Mouse (Mus musculus): ENCODE measurements around the gene Gm11549.

The Gm11549 gene

DNA sequence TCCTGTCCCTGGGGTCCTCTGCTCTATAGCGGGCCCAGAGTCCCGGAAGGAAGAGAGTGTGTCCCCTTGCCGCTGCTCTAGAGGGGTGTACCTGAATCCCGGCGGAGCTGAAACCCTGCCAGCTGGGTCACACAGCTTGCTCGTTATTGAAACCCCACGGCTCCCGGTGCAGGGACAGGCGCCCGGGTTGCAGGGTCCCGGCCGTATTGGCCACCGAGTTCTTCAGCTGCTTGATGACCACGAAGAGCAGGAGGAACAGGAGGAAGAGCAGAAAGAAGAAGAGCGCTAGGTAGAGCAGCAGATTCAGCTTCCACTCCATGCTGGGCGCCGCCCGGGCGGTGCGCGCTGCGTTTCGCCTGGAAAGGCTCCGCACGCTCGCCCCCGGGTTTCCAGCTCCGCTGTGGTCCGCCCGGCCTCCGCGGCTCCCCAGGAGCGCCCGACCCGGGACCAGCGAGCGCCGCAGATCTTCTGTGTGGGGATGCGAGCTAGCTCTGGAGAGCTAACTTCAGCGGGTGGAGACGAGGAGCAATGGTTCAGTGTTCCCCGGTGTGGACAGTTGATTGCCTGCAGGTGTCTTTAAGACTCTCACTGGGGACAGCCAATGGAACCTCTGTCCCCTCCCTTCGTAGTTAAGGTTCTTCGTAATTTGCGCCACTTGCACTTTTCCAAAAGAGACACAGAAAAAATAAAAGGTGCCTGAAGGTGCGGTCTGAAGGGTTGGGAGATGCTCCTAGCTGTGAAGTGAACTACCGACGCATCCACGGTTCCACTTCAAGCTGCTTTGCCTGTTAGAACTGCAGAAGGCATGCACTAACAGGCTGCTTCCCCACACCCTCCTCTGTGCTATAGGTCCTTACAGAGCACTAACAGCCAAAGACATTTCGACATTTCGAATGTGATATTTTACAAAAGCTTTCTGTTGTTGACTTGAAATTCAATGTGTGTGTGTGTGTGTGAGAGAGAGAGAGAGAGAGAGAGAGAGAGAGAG, at the start of gene Gm11549:
Gene Gm11549, minus strand, starts transcription at position 741 of the 988 bp plus-strand sequence.
- DNase-seq (ENCODE audit: low spot score in 2 of 2), result no peak

DNA sequence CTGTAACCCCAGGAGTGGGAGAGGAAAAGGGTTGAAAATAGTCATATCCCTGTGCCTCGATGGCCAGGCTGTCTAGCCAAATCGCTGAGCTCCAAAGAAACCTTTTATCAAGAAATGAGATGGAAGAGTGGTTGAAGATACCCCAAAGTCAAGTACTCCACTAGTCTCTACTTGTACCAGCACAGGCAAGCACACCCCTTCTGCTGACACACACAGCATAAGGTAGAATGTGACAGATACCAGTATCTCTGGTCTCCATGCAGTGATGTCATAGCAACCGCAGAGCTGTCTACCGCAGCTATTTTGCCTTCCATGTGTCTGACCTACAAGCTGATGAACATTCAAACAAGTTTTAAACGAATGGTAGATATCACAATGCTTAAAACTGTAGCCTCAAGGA, 48.2 kb upstream of the Gm11549 start:
- no peak for DNase-seq (ENCODE audit: low spot score in 2 of 2)

DNA sequence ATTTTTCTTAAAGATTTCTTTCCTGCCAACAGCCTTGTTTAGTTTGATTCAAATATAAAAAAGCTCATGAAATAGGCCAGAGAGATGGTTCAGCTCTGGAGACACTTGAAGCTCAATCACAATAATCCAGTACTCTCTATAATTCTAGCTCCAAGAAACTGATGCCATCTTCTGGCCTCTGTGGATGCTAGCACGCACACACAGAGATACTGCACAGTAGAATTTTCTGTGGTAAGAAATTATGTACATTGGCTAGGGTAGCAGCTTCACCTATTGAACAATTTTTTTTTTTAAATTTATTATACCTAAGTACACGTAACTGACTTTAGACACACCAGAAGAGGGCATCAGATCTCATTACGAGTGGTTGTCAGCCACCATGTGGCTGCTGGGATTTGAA, 42.1 kb upstream of the Gm11549 start:
- no peak for DNase-seq (ENCODE audit: low spot score in 2 of 2)

DNA sequence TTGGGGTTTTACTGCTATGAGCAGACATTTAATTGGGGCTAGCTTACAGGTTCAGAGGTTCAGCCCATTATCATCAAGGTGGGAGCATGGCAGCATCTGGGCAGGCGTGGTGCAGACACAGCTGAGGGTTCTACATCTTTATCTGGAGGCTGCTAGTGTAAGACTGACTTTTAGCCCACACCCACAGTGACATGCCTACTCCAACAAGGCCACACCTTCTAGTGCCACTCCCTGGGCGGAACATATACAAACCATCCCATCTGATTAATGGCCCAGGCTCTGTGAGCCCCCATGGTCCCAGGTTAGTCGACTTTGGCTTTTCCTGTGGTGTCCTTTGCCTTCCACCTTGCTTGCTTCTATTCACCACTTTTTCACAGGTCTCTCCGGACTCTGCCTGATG, 38.0 kb upstream of the Gm11549 start:
- DNase-seq (ENCODE audit: low spot score in 2 of 2), result no peak

DNA sequence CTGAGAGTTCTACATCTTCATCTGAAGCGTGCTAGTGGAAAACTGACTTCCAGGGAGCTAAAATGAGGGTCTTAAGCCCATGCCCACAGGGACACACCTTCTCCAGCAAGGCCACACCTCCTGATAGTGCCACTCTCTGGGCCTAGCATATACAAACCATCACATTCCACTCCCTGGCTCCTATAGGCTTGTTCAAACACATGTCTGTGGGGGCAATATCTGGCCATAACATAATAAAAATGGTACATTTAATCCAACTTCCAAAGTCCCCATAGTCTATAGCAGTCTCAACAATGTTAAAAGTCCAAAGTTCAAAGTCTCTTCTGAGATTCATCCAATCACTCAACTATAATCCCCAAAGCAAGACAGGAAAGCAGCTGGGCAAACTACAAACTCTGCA, 36.0 kb upstream of the Gm11549 start:
- no peak for DNase-seq (ENCODE audit: low spot score in 2 of 2)

DNA sequence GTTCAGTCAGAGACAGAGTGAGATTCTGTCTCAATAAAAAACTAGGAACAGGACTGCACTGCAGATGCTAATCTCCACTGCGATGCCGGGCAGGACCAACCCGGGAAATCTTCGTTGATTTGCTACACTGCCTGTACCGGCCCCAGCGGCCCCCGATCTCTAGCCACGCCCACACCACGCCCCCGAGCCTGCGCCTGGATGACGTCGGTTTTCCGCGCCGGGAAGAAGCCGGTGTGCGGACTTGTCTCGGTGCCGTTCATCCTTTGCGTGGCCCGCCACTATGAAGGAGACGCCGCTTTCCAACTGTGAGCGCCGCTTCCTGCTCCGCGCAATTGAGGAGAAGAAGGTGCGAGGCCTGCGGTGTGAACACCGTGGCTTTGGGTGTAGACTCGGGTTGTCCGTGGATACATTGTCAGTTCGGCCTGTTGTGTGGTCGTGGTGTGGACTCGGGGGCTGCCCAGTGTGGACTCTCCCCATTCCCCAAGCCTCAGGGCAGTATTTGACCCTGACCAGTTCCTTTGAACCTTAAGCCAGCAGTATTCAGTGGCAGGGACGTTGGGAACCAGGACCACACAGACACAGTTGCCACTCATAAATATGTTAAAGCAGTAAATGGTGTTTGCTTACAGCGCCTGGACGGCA, 30.9 kb upstream of the Gm11549 start, which contains the start of gene Exosc9:
Gene Exosc9, plus strand, starts transcription at position 201 of the 642 bp plus-strand sequence.
- DNase-seq (ENCODE audit: low spot score in 2 of 2), result peak; percentile 92 to 96

DNA sequence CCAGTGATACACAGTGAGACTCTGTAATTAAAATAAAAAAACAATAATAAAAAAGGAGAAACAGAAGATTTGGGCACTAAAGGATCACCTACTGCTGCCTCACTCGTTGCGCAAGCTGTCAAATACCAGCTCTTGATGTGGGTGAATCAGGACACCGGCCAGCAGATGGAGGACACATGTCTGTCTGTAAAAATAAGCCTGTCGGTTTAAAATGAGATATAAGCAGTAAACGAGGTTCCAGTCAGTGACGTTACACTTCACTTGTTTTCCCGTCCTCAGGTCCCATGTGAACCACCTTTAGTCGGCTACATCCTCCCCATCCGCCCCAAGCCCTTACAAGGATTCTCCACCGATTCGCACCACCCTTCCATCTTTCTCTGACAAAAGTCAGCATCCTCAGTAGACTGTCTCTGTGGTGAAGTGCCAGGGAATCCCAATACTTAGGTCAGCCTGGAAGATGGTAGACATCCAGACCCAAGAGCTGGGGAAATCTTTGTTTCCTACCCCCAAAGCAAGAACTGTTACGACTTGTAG, 30.3 kb upstream of the Gm11549 start:
- DNase-seq (ENCODE audit: low spot score in 2 of 2), result peak in 1 of 2 experiments; percentile 10

DNA sequence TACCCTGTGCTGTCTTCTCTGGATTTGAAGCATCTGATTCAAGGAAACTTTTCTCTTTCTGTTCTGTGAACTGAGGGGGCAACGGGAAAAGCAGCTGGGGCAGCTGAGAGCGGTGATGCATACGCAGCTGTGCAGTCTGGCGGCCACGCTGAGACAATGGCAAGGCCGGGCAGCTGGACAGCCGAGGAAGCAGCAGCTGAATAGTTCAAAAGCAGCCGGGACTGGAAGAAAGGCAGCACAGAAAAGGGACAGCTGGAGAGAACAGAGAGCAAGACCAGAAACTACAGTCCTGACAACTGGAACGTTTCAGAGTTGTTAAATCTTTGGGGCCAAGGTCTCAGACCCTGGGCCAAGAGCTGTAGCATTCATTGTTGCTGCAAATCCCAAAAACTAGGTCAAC, 29.7 kb upstream of the Gm11549 start:
- DNase-seq (ENCODE audit: low spot score in 2 of 2), result peak in 1 of 2 experiments; percentile 22

DNA sequence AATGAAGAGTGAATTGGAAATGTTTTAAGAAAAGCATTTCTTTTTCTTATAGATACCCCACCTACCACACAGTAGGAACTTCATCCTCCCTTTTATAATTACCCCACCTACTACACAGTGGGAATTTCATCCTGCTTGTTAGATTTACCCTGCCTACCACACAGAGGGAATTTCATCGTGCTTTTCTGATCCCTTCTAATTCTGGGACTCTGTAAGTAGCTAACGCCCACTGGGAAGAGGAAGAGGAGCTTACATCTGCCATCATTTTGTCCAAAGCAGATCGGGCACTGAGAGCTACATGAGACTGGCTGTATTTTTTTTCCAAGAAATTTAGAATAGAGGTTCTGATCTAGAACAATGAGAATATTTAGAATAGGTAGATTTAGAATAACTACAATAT, 23.3 kb upstream of the Gm11549 start:
- no peak for DNase-seq (ENCODE audit: low spot score in 2 of 2)

DNA sequence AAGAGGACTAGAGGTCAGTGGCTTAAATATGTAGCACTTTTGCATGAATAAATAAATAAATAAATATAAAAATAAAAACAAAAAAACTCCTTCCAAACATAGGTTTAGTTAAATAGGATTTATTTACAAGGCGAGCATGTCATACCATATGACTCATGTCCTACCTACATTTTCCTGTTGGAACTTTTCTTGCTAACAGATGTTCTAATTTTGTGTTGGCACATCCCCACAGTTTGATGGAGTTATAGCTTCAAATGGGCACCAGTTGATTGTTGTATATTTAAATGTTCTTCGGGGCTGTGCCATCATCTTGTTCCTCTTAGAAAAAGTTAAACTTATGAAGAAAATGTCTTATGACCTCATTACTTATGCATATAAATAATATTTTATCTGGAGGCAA, 19.8 kb upstream of the Gm11549 start:
- no peak for DNase-seq (ENCODE audit: low spot score in 2 of 2)

DNA sequence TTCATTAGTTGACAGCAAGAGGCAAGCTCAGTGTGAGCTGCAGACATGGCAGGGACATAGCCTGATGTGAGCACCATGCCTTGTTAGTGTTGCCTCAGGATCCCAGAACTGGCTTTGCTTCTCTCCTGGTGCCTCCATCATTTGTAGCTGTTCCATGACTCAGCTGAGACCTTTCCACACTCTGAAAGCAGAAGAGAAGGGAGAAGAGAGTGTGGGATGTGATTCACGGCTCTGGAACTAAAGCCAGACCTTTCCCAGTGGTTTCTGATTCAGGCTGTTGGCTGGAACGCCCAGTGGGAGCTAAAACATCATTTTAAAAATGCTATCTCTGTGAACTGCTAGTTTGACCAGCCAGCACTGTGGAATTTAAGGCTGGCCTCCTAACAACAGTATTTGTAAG, 19.1 kb upstream of the Gm11549 start:
- DNase-seq (ENCODE audit: low spot score in 2 of 2), result no peak

DNA sequence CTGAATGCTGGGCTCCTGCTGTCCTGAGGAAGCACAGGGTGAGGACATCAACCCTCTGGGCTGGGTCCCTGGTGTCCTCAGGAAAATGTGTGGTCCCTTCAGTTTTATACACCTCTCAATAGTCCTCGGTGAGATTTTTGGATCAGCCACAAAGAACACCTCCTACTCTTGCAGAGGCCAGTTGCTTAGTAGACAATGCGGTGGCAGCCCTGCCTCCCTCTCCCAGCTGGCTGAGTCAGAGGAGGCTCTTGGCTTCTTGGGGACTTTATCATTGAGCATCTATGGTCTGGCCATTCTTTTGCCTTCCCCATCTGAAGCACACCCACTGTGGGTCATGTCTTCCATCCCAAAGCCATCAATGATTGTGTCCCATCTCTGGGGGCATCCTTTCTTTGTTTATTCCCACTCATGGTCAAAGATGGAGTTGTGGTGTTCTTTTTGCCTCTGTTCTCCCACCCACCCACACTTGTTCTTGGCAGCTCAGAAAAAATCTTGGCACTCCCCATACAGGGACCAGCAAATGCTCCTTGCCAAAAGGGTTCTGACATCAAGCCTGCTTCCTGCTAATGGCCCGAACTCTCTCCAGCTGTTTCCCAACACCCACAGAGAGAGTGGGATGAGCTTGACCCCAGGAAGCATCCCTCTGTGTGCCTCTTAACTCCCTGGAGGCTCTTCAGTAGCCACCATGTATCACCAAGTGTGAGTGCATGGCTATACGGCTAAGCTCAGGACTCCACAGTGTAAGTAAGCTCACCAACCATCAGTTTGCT, 16.3 kb upstream of the Gm11549 start:
- no peak for DNase-seq (ENCODE audit: low spot score in 2 of 2)

DNA sequence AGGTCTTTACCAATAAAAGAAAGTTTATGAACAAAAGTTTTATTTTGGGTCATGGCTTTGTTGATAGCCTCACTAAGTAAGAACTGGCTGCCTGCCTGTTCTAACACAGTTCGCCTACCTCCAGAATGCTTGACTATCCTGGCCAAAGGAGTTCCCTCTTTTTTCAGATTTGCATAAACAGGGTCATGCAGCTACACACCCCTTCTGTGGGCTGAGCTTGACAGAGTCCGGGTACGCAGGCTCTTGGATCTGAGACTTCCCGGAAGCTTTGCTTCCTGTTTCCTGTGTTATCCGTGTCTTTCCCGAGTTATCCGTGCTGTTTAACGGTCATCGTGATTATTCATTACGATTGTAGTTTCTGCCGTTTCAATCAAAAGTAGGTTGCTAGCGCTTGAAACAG, 14.4 kb upstream of the Gm11549 start:
- DNase-seq (ENCODE audit: low spot score in 2 of 2), result no peak

DNA sequence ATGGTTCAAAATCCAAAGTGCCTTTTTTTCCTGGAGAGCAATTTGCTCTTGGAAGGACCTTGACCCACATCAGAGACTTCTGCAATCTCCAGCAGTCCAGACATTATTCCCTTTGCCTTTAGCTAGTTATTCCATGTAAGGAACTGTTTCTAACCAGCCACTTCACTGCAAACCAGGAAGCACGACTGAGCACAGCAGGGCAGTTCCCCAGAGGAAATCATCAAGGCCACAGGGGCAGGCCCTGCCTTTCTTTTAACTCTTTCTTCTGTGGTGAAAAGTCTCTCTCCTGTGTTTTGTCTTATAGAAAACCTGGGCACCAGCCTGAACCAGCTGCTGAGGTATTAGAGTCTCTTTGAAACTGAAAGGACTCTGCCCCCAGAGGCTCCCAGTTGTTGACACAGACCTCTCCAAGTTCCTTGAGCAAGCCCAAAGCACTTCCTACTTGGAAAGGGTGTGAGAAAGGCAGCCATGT, 11.6 kb upstream of the Gm11549 start:
- DNase-seq (ENCODE audit: low spot score in 2 of 2), result no peak

DNA sequence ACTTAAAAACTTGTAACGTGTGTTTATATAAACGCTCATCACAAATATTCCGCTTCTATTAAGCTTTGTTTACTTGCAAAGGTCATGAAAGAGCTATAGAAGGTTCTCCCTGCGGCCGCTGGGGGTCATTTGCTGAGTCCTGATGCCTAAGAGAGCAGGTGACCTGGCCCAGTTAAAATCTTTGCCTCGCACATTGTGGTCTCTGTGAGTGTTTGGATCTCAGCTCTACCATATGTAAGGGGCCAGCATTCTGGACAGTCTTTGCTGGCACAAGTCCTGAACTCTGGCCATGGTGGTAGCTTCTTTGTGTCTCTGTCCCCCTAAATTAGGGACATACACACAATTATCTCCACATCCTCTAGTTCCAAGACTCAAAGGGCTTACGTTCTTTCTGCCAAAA, 11.1 kb upstream of the Gm11549 start:
- DNase-seq (ENCODE audit: low spot score in 2 of 2), result no peak

DNA sequence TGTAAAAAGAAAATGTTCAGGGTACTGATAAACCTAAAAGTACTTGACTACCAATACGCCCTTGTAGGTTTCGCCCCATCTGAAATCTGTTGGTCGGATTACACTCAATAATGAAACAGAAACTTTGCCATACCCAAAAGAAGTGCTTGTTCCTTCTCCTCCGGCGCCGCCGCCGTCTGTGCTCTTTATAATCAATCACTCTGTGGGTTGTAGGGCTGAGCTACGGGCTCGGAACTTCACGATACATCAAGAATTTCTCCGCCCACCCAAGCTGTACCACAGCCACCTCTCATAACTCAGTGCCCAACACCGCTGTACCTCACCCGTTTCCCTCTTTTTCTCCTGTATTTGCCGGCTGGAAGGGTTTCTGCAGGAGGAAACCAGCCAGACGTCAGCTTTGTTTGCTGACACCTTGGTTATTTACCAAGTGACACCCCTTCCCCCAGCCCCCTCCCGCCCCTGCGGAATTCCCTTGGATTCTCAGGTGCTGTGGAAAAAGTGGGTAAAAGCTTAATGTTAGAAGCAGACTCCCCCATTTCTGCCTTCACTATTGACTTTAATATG, 10.4 kb upstream of the Gm11549 start:
- DNase-seq (ENCODE audit: low spot score in 2 of 2), result no peak

DNA sequence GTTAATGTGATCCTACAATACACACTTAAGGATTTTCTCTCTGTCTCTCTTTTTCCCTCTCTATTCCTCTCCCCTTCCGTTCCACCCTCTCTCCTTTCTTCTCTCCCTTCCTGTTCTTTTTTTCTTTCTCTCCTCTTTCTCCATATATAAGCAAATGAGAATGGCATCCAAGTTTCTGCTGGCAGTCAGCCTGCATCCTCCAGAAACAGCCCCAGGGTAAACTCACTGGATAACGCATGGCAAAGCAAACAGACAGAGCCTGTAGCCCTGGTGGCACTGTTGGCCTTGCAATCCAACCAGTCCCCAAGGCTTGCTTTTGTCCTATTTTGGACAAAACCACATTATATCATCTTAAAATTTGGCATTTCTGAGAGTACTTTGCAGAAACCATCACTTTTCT, 9.6 kb upstream of the Gm11549 start:
- DNase-seq (ENCODE audit: low spot score in 2 of 2), result no peak

DNA sequence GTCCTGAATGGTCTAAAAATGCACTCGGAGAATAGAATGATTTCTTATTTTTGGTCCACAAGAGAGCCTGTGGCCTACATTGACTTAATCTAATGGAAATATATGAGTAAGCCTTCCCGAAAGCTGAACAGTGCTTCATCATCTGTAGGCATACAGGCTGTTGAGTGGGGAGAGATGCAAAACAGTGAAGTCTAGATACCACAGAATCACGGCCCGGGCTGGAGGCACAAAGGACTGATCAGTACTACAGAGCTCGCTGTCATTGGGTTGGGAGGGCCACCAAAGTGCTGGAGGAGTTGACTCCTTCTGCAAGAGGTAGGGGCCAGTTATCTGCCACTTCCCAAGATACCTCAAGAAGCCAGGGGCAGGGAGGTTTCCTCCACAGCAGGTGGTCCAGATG, 9.2 kb upstream of the Gm11549 start:
- no peak for DNase-seq (ENCODE audit: low spot score in 2 of 2)

DNA sequence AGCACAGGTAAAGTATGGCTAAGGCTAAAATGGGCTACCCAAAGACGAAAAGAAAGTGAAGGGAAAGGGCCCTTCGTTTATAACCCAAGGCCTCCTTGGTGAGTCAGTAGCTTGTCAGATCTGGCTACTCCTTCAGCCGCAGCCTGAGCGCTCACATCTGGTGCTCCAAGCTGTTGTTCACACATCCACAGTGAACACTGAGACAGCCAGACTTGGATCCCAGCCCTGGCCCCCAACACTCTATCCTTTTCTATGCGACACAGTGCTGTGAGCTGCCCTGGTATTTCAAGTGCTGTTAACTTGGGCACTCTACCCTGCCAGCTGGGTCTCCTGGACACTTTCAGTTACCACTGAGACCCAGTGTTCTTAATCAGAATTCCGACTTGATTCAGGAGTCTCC, 8.7 kb upstream of the Gm11549 start:
- no peak for DNase-seq (ENCODE audit: low spot score in 2 of 2)

DNA sequence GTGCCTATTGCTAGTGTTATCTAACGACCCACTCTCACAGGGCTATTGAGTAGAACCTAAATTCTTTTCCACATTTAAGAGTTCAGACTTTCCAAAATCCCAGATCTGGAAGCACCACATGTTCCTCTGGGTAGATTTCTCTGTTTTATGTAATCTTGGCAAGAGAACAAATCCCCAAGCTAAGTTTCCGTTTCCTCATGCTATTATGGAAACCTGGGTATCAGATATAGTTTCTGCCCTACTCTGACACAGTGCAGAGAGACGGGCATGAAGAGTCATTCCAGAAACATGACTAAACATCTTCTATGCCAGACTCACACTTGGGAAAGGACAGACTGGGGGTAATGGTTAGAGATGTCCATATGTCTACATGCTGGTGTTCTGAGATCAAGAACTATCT, 2.9 kb upstream of the Gm11549 start:
- no peak for DNase-seq (ENCODE audit: low spot score in 2 of 2)

DNA sequence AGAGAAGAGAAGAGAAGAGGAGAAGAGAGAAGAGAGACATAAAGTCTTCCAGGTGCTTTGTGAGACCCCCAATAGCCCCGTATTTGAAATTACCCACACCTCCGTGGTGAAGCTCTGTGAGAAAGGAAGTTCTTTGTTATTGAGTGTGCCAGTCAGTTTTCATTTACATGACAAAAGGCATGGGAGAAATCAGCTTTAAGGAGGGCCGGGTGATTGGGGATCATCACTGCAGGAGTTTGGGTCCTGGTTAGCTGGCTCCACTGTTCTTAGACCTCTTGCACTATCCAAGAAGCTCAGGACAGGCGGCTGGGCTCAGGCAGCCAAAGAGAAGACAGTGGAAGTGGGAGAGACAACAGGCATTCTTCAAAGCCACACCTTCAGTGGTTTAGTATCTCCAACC, 524 bp upstream of the Gm11549 start:
- no peak for DNase-seq (ENCODE audit: low spot score in 2 of 2)

DNA sequence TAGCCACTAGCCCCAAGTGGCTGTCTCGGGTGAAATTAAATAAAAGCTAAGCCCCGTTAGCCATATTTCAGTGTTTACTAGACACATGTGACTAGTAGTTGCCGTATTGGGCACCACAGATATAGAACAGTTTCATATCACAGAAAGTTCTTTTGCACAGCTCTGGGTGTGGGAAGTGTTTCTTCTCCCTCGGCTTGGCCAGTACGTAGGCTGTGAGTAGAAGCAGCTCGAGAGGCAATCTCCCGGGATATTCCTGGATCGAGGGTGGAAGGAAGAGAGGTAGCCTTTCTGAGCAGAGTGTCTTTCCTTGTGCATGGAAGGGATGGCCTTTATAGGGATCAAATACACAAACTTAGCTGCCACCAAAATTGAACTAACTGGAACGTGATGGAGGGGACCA, 5.4 kb downstream of the Gm11549 start:
- DNase-seq (ENCODE audit: low spot score in 2 of 2), result no peak
